Mouse (Mus musculus) liver, embryonic 13.5 days (tissue): Measurements from ENCODE around the gene Tagln2. TPM values are rescaled to one million over a fixed set of nuclear protein-coding genes. Genes with fewer than 3 reads are reported as not detected.

Source experiments
- ATAC-seq: fragments of 200-750 bp; cut with Nextera tagmentation; 2 replicates; pipeline ENCODE4 v1.8.0; 2017; ENCODE audit warnings: low read depth, mild to moderate bottlenecking, moderate number of reproducible peaks, moderate library complexity
- DNase-seq: peaks from one replicate; pipeline ENCODE4 v3.0.0; 2022
- H3K27ac ChIP-seq: fragments of 300-500 bp; sonication (generic); 2 replicates; pipeline ENCODE4 v1.5.1; 2015; ENCODE audit warnings: moderate library complexity, mild to moderate bottlenecking, inconsistent platforms
- H3K27me3 ChIP-seq: fragments of 300-500 bp; sonication (generic); 2 replicates; pipeline ENCODE4 v1.6.1; 2015; ENCODE audit warnings: mild to moderate bottlenecking, inconsistent platforms
- H3K36me3 ChIP-seq: fragments of 300-500 bp; sonication (generic); 2 replicates; pipeline ENCODE4 v1.6.1; 2015; ENCODE audit warnings: mild to moderate bottlenecking, inconsistent platforms
- H3K4me1 ChIP-seq: fragments of 300-500 bp; sonication (generic); replicated peaks from 2 replicates; pipeline ENCODE4 v1.6.1; 2015; ENCODE audit warnings: inconsistent platforms
- H3K4me2 ChIP-seq: fragments of 300-500 bp; sonication (generic); 2 replicates; pipeline ENCODE4 v1.6.1; 2015; ENCODE audit warnings: inconsistent platforms, mild to moderate bottlenecking, moderate library complexity
- H3K4me3 ChIP-seq: fragments of 300-500 bp; sonication (generic); replicated peaks from 2 replicates; pipeline ENCODE4 v1.5.1; 2015; ENCODE audit warnings: mild to moderate bottlenecking, inconsistent platforms
- H3K9ac ChIP-seq: fragments of 300-500 bp; sonication (generic); 2 replicates; pipeline ENCODE4 v1.6.1; 2015; ENCODE audit warnings: mild to moderate bottlenecking, inconsistent platforms
- H3K9me3 ChIP-seq: fragments of 300-500 bp; sonication (generic); replicated peaks from 2 replicates; pipeline ENCODE4 v1.6.1; 2016; ENCODE audit warnings: inconsistent platforms
- WGBS: fragments of 180-500 bp; shearing (Covaris S2); methylation state at CpG from one replicate; pipeline ENCODE4 v1.1.7; 2015; ENCODE audit not compliant: insufficient replicate concordance; 5-methylcytosine and 5-hydroxymethylcytosine counted together
- polyA plus RNA-seq: library from polyadenylated mRNA; unstranded; fragments of >200 nt; fragmentation: Nextera tagmentation; extraction: Ambion mirVana; gene quantifications from 2 replicates; pipeline ENCODE4 v1.2.1, GENCODE M21; 2015

Tagln2 gene
- polyA plus RNA-seq, 1 experiment from 2014 or later, result 127 TPM

DNA sequence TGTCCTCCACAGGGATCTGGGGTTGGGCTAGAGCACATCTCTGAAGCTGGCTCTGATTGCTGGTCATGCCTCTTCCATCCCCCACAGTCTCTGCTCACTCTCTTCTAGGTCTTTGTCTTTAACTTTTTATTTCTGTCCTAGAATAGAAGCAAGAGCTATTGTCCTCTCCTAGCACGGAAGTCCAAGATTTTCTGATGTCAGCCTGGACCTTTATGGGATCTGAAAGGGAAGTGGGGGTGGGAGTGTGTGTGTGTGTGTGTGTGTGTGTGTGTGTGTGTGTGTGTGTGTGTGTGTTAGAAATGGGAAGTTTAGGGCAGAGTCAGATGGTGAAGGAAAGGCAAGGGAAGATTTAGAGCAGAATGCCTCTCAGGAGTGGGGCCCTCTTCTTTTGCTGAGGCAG is 52.8 kb downstream of the Tagln2 start:
- no peak overlapping the region for H3K9ac ChIP-seq
- no peak overlapping the region for H3K27ac ChIP-seq
- H3K36me3 ChIP-seq, result no peaks in the 10 kb centered on the region
- no peak overlapping the region for H3K4me3 ChIP-seq
- peaks cover 13% of the 10 kb centered on the region; the same call in 1 of the 2 replicates for H3K27me3 ChIP-seq
- peaks cover 3% of the 10 kb centered on the region for H3K4me1 ChIP-seq
- 32% methylated on average over 1 of the region's 1 CpGs for WGBS
- ATAC-seq, result no peak
- DNase-seq, result no peak
- no peak overlapping the region for H3K4me2 ChIP-seq
- no peaks in the 10 kb centered on the region for H3K9me3 ChIP-seq

DNA sequence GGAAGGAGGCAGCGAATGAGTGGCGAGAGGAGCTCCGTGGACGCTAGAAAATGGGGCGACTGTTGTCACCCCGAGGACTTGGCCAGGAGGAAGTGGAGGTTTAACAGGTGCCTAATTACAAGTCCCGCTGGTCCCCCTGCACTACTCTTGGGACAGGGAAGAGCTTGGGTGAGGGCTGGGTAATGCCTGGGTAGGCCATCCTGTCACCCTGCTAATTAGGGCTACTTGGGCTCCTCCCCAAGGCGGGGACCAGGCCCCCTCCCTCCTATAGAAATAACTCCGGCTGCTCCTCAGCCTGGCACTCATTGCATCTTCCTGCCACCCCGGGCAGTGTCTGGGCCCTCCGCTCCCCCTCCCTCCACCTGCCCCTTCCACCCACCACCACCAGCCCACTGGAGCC is 55.8 kb downstream of the Tagln2 start, which contains the start of gene Vsig8:
TSS of gene Vsig8 (plus strand) at position 301 of the 400 bp plus-strand sequence.
- no peak for ATAC-seq

More for the DNA sequence above, 55.8 kb downstream of the Tagln2 start, which contains the start of gene Vsig8:
- Histone ChIP-seq H3K36me3 (no peaks in the 10 kb centered on the region), H3K27me3 (peaks cover 22% of the 10 kb centered on the region), H3K4me1 (no peaks in the 10 kb centered on the region), H3K9ac (no peak within 1 kb of the TSS), H3K9me3 (no peaks in the 10 kb centered on the region), H3K4me3 (no peak within 1 kb of the TSS), H3K4me2 (no peak within 1 kb of the TSS), H3K27ac (no peak within 1 kb of the TSS)
- no peak for DNase-seq
- WGBS, result 62% methylated on average over 11 of the region's 11 CpGs

Other genes with a start within 250 kb of the Tagln2 start
- 0.03 TPM in 1 of 2 replicates, not detected in the other for gene Atp1a4, start 241.6 kb upstream of the Tagln2 start, polyA plus RNA-seq
- gene Igsf8, start 238.4 kb upstream of the Tagln2 start, polyA plus RNA-seq, result 15.4 and 16.8 TPM in 2 replicates
- 0.25 and 0.32 TPM in 2 replicates for gene Atp1a2, start 202.0 kb upstream of the Tagln2 start, polyA plus RNA-seq
- gene Kcnj9, start 170.7 kb upstream of the Tagln2 start, polyA plus RNA-seq, result 0.05 TPM in 1 of 2 replicates, not detected in the other
- gene Kcnj10, start 158.8 kb upstream of the Tagln2 start, polyA plus RNA-seq, result 0.03 and 0.07 TPM in 2 replicates
- gene Pigm, start 123.5 kb upstream of the Tagln2 start, polyA plus RNA-seq, result 2.4 and 2.7 TPM in 2 replicates
- 1.5 and 1.9 TPM in 2 replicates for gene Slamf9, start 24.7 kb upstream of the Tagln2 start, polyA plus RNA-seq
- gene Igsf9, start 18.3 kb upstream of the Tagln2 start, polyA plus RNA-seq, result 1.6 and 2.5 TPM in 2 replicates
- gene Cfap45, start 20.8 kb downstream of the Tagln2 start, polyA plus RNA-seq, result 0.17 and 0.44 TPM in 2 replicates
- not detected in 2 replicates for gene Vsig8, start 55.9 kb downstream of the Tagln2 start, polyA plus RNA-seq
- gene Slamf8, start 90.5 kb downstream of the Tagln2 start, polyA plus RNA-seq, result 0.10 and 0.12 TPM in 2 replicates
- gene Fcrl6, start 102.5 kb downstream of the Tagln2 start, polyA plus RNA-seq, result not detected in 2 replicates
- 4.6 TPM in 2 replicates for gene Dusp23, start 132.9 kb downstream of the Tagln2 start, polyA plus RNA-seq
- 14.7 and 16.8 TPM in 2 replicates for gene Crp, start 198.0 kb downstream of the Tagln2 start, polyA plus RNA-seq